Mouse (Mus musculus) liver, adult 2 months (tissue): ENCODE results near the gene Nr2e1. TPM values are rescaled to one million over a fixed set of nuclear protein-coding genes. Genes with fewer than 3 reads are reported as not detected.

Source experiments
- DNase-seq: peaks from one replicate; pipeline ENCODE4 v3.0.0-alpha.2; 2011; ENCODE audit warnings: low read depth, low spot score; ENCODE audit errors: extremely low read depth
- H3K27ac ChIP-seq: fragments of 200-500 bp; replicated peaks from 2 replicates; pipeline ENCODE4 v1.5.1; 2012; ENCODE audit warnings: low read depth, mild to moderate bottlenecking, control low read depth, inconsistent platforms, low read length; ENCODE audit not compliant: insufficient read depth
- H3K27me3 ChIP-seq: fragments of 200-500 bp; 2 replicates; pipeline ENCODE4 v1.6.1; 2012; ENCODE audit warnings: mild to moderate bottlenecking, moderate library complexity, low read length, inconsistent platforms; ENCODE audit not compliant: control insufficient read depth, insufficient read depth
- H3K36me3 ChIP-seq: fragments of 200-500 bp; 2 replicates; pipeline ENCODE4 v1.6.1; 2012; ENCODE audit warnings: low read length, inconsistent platforms; ENCODE audit not compliant: control insufficient read depth, insufficient read depth
- H3K4me1 ChIP-seq: fragments of 200-500 bp; 2 replicates; pipeline ENCODE4 v1.6.1; 2011; ENCODE audit warnings: low read length; ENCODE audit not compliant: control insufficient read depth, insufficient read depth
- H3K4me3 ChIP-seq: fragments of 200-500 bp; 2 replicates; pipeline ENCODE4 v1.5.1; 2011; ENCODE audit warnings: low read depth, mild to moderate bottlenecking, control low read depth, low read length, moderate library complexity; ENCODE audit not compliant: insufficient read depth
- H3K79me2 ChIP-seq: fragments of 200-500 bp; 2 replicates; pipeline ENCODE4 v1.6.1; 2012; ENCODE audit warnings: inconsistent platforms, mild to moderate bottlenecking, low read length, moderate library complexity; ENCODE audit not compliant: control insufficient read depth, insufficient read depth
- H3K9ac ChIP-seq: fragments of 200-500 bp; 2 replicates; pipeline ENCODE4 v1.6.1; 2012; ENCODE audit warnings: low read depth, mild to moderate bottlenecking, control low read depth, inconsistent platforms, low read length
- CTCF ChIP-seq: fragments of 200-500 bp; IDR thresholded peaks from 2 replicates; pipeline ENCODE4 v1.5.1; 2011; ENCODE audit warnings: low read depth, low read length, control low read depth
- POLR2A ChIP-seq: fragments of 200-500 bp; IDR thresholded peaks from 2 replicates; pipeline ENCODE4 v1.6.1; 2011; ENCODE audit warnings: low read length, control low read depth; ENCODE audit not compliant: insufficient read depth; ENCODE audit errors: extremely low read depth
- WGBS: fragments of 180-500 bp; shearing (Covaris S2); methylation state at CpG from one replicate; pipeline ENCODE4 v1.1.7; 2018; 5-methylcytosine and 5-hydroxymethylcytosine counted together
- polyA plus RNA-seq: library from polyadenylated mRNA; depleted of rRNA; stranded (reverse); fragments of >200 nt; gene quantifications from 2 replicates; pipeline ENCODE4 v1.2.3, GENCODE M21; 2012
- total RNA-seq: library from RNA; depleted of rRNA; stranded (reverse); fragments of >200 nt; gene quantifications from 2 replicates; pipeline ENCODE4 v1.2.3, GENCODE M21; 2014

Gene Nr2e1
- total and polyA plus RNA-seq, 2 experiments = not detected

GRCm38 (mm10) chr10:42580131-42580950 is 3.1 kb downstream of the Nr2e1 start:
- no peaks in the 10 kb centered on the region for H3K36me3 ChIP-seq
- H3K27me3 ChIP-seq = peaks cover 48% of the 10 kb centered on the region
- no peaks in the 10 kb centered on the region for H3K79me2 ChIP-seq
- no peak overlapping the region for H3K27ac ChIP-seq
- no peak overlapping the region for H3K9ac ChIP-seq
- 8% methylated on average over 29 of the region's 29 CpGs for WGBS
- TF ChIP-seq CTCF (no peak), POLR2A (no peak)
- H3K4me1 ChIP-seq = no peaks in the 10 kb centered on the region
- no peak overlapping the region for H3K4me3 ChIP-seq
- no peak for DNase-seq

- H3K79me2 ChIP-seq = no peaks in the 10 kb centered on the region
- H3K27ac ChIP-seq = no peak overlapping the region
- no peak overlapping the region for H3K4me3 ChIP-seq
- TF ChIP-seq CTCF = no peak
- no peak for TF ChIP-seq POLR2A
- no peak for DNase-seq
- peaks cover 51% of the 10 kb centered on the region for H3K27me3 ChIP-seq
- 4% methylated on average over 41 of the region's 41 CpGs for whole genome bisulfite sequencing
- no peak overlapping the region for H3K9ac ChIP-seq
- H3K36me3 ChIP-seq = no peaks in the 10 kb centered on the region
- no peaks in the 10 kb centered on the region for H3K4me1 ChIP-seq
These were observed 3.8 kb downstream of the Nr2e1 start for GRCm38 (mm10) chr10:42579475-42580130.

GRCm38 (mm10) chr10:42578698-42579474 is 4.5 kb downstream of the Nr2e1 start:
- Histone ChIP-seq H3K4me1 (no peaks in the 10 kb centered on the region), H3K79me2 (no peaks in the 10 kb centered on the region), H3K36me3 (no peaks in the 10 kb centered on the region), H3K27me3 (peaks cover 46% of the 10 kb centered on the region), H3K27ac (no peak overlapping the region), H3K4me3 (no peak overlapping the region), H3K9ac (no peak overlapping the region)
- WGBS = 4% methylated on average over 22 of the region's 22 CpGs
- no peak for TF ChIP-seq CTCF
- TF ChIP-seq POLR2A = no peak
- no peak for DNase-seq

- WGBS = 6% methylated on average over 15 of the region's 15 CpGs
These were observed 5.2 kb downstream of the Nr2e1 start for GRCm38 (mm10) chr10:42578281-42578675.

DNA sequence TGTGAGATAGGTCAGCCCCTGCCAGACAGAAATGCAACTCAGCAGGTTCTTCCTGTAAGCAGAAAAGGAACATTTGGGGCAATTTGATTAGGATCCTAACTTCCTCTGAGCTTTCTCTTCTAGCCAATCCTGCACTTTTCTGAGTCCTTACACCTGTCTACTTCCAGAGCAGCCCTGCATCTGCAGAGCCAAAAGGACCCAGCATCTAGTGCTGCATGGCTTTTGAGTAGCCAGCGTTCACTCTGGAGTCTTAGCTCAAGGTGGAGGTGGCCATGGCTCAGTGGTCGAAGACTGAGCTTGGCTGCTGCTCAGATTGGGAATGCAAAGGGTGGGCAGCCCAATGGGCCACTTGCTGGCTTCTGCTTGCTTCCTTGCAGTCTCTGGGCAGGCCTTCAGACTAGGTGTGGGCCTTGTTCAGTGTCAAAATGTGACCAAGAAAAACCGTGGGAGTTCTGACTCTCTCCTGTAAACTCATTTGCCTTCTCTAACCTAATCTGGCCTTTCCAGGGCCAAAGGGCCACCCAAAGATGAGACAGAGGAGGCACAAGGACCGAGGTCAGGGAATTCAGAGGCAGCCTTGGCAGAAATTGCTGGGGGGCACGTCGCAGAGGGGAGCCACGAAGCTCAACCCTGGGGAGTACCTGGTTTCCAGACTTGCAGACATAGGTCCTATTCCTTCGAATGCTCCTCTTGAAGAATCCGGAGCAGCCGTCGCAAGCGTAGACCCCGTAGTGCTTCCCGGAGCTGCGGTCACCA is 5.7 kb downstream of the Nr2e1 start:
- H3K9ac ChIP-seq = no peak overlapping the region
- peaks cover 47% of the 10 kb centered on the region for H3K27me3 ChIP-seq
- 7% methylated on average over 15 of the region's 15 CpGs for WGBS
- H3K4me3 ChIP-seq = no peak overlapping the region
- no peak for TF ChIP-seq POLR2A
- TF ChIP-seq CTCF = no peak
- H3K36me3 ChIP-seq = no peaks in the 10 kb centered on the region
- H3K79me2 ChIP-seq = no peaks in the 10 kb centered on the region
- DNase-seq = no peak
- no peaks in the 10 kb centered on the region for H3K4me1 ChIP-seq
- H3K27ac ChIP-seq = no peak overlapping the region

More at GRCm38 (mm10) chr10:42578281-42578675, 5.2 kb downstream of the Nr2e1 start:
- DNase-seq = no peak
- Histone ChIP-seq H3K79me2 (no peaks in the 10 kb centered on the region), H3K27ac (no peak overlapping the region), H3K4me3 (no peak overlapping the region), H3K36me3 (no peaks in the 10 kb centered on the region), H3K9ac (no peak overlapping the region), H3K27me3 (peaks cover 49% of the 10 kb centered on the region), H3K4me1 (no peaks in the 10 kb centered on the region)
- TF ChIP-seq CTCF (no peak), POLR2A (no peak)
